Mouse (Mus musculus) G1E-ER4 (cell line): ENCODE data around the gene Atf7ip. TPM values are rescaled to one million over a fixed set of nuclear protein-coding genes. Genes with fewer than 3 reads are reported as not detected.

Experiments used
- GATA1 ChIP-seq: IDR thresholded peaks from one replicate; pipeline ENCODE4 v1.8.0; 2012; ENCODE audit warnings: low read length, inconsistent platforms
- polyA plus RNA-seq: library from polyadenylated mRNA; stranded (reverse); fragments of >175 nt; gene quantifications from 2 replicates; pipeline ENCODE4 v1.2.3, GENCODE M21; 2012

The Atf7ip gene
- polyA plus RNA-seq, 1 experiment: 21.5 TPM

DNA sequence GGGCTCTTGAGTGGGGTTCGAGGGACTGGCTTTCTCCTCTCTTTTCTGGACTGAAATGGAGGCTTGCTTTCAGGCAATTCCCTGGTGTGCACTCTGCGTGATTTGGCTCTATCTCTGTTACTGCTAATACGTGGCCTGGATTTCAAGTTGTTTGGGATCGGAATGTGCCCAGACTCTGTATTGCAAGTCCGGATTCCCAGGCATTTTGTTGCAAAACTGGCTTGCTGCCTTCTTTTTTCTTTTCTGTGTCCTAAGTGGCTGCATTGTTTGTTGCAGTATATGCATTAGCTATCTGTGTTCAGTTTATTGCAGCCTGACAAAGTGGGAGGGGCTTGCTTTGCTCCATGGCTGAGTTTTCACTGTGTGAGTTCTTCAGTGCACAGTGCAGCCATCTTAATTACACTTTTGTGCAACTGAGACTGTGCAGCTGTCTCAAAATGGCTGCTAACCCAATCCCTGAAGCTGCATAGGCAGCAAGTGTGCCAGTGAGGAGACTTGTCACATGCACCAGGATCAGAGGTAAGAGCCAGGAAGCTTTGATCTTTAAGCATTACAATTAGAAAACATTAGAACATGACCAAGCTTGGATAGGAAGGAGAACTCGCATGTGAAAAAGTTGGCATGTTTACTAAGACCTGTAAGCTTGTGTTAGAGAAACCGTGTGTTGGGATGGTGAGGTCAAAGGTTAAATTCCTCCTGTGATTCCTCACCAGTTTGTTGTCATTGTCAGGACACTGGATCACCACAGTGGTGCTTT is 26.7 kb downstream of the Atf7ip start:
- TF ChIP-seq GATA1: no peak

DNA sequence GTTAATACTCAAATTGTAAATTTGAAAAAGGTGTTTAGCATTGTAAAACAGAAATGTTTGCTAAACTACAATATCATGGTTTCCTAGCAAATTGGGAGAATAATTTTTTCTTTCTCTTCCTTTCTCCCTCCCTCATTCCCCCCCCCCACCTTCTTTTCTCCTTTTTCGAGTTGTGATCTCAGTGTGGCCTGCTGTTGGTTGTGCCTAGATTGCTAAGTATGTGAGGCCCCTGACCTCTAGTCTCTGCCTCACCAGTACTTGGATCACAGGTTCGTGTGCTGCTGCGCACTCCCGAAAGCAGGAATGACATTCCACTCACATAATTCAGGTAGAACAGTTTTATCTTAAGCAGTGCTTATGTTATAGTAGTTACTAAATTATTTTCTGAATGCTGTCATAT is 27.8 kb downstream of the Atf7ip start:
- TF ChIP-seq GATA1: no peak

DNA sequence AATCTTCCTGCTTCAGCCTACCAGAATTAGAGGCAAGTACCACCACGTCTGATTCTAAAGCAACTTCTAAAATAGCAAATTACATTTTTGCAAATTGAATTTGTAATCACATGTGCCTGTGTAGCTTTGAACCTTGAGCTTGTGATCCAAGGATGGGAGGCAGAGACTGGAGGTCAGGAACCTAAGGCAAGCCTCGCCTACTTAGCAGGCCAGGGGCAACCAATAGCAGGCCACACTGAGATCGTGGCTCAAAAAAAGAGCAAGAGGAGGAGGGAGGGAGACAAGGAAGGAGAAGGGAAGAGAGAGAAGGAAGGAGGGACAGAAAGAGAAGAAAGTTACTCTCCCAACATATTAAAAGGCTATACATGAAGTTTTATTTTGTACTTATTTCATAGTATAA is 28.5 kb downstream of the Atf7ip start:
- TF ChIP-seq GATA1: no peak

DNA sequence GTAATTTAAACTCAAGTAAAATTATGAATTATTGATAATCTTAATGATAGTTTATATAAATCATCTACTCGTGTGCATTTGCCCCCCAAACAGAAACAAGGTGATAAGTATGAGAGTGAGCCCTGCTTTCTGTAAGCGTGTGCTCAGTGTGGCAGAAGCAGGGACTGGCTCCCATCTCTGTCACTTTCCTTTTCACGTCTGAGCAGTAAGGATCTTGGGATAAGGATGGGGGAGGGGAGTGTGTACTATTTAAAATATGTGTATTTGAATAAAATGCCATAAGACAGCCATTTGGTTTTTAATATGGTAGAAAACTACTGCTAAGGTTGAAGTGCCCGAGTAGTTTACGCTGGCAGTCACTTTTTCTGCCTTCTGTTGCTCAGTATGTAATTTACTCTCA is 29.2 kb downstream of the Atf7ip start:
- no peak for TF ChIP-seq GATA1

DNA sequence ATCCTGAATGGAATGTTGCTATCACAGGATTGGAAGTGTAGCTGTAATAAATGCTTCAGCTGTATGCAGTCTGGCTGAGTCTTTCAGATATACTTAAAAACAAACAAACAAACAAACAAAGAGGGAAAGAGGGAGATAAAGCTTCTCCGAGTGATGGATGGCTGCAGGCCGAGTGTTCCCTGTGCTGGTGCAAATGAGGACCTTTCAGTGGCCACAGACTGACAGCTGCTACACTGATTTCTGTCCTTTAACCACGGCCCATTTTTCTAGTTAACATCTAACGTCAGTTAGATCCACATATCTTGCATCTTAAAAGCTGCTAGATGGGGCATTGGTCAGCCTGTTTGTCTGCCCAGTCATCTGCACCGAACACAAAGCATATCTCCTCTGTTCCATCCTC is 30.2 kb downstream of the Atf7ip start:
- no peak for TF ChIP-seq GATA1

DNA sequence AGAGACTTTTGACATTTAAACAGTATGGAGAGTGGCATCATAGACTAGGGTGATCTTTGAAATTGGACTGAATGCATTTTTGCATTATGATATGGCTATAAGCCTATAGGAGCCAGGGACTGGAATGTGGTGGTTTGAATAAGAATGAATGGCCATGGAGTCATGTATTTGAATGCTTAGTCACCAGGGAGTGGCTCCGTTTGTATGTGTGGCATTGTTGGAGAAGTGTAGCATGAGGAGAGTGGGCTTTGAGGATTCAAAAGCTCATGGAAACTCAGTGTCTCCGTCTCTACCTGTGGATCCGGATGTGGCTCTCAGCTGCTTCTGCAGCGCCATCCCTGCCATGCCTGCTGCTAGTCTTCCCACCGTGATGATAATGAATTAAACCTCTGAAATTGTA is 35.4 kb downstream of the Atf7ip start:
- no peak for TF ChIP-seq GATA1

DNA sequence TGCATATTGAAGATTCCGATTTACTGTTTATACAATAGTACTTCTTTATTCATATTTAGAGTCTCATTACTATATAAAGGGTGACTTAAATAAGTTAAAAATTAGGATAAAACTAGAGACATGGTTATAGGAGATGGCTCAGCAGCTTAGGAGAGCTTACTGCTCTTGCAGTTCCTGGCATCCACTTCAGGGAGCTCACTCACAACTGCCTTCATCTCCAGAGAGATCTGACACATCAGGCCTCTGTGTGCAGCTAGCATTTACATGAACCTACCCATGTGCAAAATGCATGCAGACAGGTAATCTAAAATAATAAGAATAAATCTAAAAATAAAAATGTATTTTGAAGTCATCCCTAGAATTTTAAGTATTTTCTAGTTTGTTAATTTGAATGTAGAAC is 36.1 kb downstream of the Atf7ip start:
- TF ChIP-seq GATA1: no peak

DNA sequence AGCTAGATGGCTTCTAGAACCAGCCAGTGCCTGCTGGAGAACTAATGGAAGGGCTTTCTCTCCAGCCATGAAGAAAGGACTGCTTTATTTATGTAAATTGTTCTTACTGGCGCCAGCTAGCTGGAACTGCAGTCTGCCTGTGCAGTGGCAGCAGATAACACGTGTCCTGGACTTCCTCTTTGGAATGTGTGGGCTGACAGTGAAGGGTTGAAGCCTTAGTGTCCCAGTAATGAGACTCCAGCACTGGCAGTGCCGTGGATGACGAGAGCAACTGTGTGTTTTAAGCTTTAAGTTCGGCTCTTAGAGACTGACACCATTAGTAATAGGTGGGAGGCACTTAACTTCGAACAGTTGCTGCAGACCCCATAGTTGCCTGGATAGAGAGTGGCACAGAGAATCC is 37.2 kb downstream of the Atf7ip start:
- no peak for TF ChIP-seq GATA1

DNA sequence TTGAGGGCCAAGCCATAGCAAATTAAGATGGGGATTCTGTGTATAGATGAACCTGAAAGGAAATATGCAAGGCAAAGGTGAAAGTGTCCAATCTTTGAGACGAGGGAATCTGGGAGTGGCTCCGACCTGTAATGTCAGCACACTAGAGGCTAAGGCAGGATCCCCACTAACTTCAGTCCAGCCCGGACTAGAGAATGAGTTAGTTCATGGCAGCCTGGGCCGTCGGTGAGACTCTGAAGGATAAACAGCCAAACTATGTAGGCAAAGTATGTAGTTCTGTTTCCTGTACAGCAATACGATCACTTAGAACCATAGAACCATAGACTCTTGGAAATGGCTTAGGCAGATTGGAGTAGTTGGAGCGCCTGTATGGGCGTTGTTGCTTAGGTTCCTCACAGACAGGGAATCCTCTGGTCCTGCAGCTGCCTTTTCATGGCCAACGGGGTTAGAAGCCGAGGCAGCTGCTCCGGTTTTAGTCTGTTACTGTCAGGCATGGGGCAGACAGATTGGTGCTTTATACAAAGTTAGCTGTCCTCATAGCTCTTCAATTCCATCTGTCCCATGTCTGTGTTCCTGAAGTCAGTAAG is 39.4 kb downstream of the Atf7ip start:
- no peak for TF ChIP-seq GATA1

DNA sequence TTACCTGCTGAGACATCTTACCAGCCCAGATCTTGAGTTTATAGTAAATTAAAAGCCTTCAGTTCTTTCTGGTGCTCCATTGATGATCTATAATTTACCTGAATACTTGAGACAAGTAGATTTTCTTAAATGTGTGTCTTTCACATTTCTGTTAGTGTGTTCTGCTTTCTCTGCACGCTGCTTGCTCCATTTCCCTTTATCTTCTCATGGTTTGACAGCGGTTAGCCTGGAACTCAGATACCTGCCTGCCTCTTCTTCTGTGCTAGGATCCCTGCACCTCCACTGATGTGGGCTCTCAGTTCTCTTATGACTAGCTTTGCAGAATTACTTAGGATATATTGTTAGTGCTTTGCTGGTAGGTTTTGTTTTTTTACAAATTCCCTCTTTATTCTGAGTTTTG is 40.3 kb downstream of the Atf7ip start:
- TF ChIP-seq GATA1: no peak

DNA sequence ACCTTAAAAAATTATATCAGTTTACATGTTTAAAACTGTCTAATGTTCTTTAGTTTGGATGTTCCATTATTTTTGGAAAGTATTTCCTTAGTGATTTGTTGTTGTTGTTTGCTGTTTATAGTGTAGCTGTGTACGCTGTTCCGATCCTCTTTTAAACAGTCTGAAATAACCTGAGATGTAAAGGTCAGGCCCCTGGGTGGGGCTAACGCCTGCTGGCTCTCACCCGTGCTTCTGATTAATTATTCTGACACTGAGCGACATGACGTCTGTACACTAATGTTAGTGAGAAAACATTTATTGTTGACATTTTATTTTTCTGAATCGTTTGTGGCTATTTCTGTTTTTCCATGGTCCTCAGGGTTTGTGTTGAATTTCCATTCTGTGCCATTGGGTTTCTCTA is 41.0 kb downstream of the Atf7ip start:
- TF ChIP-seq GATA1: no peak

DNA sequence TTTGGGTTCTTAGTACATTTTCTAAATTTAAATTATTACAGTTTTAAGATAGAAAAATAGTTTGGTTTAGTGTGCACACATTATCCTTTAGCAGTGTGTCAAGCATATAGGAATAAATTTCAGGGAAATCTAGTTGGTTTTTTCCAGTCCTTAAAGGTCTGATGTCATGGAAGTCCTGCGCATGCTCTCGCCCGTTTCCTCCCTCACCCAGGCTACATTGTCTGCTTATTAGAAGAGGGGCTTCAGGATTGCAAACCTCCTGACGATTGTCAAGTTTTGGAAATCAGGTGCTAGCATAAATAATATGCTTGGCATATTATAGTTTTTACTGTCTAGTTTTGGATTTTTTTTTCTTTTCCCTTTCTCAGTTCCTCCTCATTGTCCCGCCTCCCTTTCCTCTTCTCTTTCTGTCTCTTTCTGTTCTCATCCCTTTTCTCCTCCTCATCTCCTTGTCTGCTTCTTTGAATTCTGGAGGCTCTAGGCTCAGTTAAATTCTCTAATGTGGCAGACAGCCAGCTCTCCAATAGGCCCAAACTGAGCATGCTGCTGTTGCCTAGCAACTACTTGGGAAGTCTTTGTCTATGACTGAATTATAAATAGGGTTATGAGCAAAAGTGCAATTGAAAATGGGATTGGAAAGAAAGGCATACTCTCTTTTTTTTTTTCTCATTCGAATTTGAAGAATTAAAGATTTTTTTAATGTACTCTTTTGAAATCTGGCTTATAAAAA is 42.2 kb downstream of the Atf7ip start:
- TF ChIP-seq GATA1: no peak

DNA sequence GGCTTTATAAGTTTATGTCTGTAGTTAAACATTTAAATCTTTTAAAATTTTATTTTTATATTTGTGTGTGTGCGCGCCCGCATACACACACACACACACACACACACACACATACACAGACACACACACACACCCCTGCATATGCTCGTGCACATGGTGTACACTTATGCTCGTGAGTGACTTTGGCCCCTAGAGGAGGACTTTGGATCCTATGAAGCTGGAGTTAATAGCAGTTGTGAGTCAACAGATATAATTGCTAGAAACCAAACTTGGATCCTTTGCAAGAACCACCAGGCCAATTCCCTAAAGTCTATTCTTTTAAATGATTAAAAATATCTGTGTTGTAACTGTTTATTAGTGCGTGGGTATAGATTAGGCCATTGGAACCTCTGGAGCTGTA is 42.8 kb downstream of the Atf7ip start:
- TF ChIP-seq GATA1: no peak

DNA sequence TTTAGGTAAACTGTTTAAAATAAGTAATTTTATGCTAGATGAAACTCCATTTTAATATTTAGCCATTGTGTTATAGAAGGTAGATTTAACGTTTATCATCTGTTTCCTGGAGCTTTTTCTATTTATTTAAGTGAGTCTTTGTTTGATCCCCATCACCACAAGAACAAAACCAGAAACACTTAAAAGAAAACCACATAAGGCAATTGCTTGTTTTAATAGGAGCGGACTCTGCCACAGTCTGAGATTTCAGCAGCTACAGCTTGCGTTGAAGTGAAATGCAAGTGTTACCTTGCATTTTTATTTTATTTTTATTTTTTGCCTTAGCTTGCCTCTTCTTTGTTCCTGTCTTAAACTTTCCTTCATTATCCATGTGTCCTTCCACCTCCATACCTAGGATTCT is 43.6 kb downstream of the Atf7ip start:
- no peak for TF ChIP-seq GATA1

DNA sequence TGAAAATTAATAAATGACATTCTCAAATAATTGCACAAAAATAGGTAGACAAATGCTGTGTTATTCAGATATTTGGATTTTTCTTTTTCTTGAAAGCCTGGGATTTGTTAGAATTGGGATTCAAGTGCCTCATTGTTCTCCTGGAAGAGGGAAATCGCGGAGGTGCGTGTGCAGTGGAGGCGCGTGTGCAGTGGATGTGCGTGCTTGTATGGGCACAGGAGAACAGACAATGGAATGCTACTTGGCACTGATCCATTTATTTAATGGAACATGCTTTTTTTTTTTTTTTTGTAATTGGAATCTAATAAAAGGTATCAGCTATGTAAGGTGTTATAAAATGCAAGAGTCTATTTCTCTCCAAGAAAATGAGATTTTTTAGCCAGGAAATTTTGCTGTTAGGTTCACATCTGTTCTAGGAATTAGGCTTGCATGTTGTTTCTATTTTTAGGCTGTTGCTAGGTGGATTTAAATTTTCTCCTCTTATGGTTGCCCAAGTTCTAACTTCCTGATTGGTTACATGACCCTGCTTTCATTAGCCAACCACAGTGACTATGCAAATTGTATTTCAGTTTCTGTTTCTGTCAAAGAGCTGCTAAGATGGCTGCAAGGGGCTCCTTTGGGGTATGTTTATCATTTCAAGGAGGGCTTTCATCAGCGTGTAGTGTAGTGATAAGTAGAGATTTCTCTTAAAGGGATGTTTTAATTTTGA is 44.8 kb downstream of the Atf7ip start:
- no peak for TF ChIP-seq GATA1

DNA sequence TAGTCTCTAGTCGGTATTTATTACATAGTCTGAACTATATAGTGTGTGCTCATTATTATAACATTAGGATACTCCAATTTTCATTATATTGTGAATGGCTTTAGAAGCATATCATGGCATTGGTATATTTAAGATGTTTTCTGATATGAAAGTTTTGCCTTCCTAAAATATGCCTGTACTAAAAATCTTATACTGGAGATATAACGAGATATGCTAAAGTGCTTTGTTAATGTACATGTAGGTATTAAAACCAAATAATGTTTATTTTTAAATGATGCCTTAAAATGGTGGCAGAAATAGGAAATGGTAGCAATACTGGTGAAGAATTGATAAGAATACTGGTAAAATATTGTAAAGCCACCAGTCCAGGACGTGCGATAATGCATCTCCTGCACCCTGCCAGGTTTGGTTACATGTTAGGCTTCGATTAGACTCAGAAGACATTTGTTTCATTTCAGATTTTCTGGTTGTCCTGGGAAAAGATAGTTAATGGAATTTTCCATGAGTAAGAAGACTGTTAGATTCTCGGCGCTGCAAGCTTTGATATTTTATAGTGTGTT is 45.7 kb downstream of the Atf7ip start:
- TF ChIP-seq GATA1: no peak
